Mouse (Mus musculus): ENCODE data around the gene Cer1.

DNA sequence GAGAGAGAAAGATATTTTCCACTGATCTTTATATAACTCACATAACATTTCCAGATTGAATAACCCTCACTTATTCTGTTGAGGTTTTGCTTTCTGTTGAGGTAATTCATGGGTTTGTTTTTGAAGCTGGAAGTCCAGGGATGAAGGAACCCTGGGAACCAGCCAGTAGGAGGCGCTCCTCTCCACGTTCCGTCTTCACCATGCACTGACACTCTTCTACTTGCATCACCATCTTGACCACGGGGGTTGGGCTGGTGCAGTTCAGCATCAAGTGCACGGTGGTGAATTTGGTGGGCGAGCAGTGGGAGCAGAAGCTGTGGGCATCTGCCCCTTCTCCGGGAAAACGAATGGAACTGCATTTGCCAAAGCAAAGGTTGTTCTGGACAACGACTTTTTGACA, 2.4 kb downstream of the Cer1 start:
- TF ChIP-seq POLR2A (IDR thresholded peaks at IDR 0.05; ENCODE audit: borderline replicate concordance, control insufficient read depth, low read depth, low read length) (no peak), CTCF (IDR thresholded peaks at IDR 0.05; ENCODE audit: control insufficient read depth, insufficient read depth, low read length) (peak; percentile 16; the same call in 1 of the 2 replicates)

Data from bone marrow, adult 2 months (tissue).